Mouse (Mus musculus) yolk sac, embryonic 10.5 days (tissue): ENCODE measurements around the gene Tbc1d7.
A peak's percentile ranks its signal among the peaks of the same experiment; 100 is the strongest.

ENCODE experiments used
- DNase-seq: peaks from one replicate; pipeline ENCODE4 v3.0.0-alpha.2; 2017; ENCODE audit warnings: low spot score

The Tbc1d7 gene

GRCm38 (mm10) chr13:43171020-43171710 lies at the start of gene Tbc1d7:
Gene Tbc1d7, minus strand, starts transcription at chr13:43171501.
- DNase-seq: peak; percentile 94

DNA sequence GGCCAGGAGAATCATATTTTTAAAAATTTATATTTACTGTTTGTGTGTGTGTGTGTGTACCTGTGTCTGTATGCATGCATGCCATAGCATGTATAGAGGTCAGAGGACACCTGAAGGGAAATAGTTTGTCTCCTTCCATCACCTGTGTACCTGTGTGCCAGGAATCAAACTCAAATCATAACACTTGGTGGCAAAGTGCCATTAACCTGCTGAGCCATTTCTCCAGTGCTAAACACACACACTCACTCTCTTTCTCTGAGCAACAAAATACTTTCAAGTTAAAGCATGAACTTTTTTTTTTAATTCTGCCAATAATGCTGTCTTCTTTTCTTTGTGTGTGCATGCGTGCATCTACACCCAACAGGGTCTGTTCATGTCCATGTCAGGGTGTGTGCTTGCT lies 49.3 kb upstream of the Tbc1d7 start:
- DNase-seq: no peak

DNA sequence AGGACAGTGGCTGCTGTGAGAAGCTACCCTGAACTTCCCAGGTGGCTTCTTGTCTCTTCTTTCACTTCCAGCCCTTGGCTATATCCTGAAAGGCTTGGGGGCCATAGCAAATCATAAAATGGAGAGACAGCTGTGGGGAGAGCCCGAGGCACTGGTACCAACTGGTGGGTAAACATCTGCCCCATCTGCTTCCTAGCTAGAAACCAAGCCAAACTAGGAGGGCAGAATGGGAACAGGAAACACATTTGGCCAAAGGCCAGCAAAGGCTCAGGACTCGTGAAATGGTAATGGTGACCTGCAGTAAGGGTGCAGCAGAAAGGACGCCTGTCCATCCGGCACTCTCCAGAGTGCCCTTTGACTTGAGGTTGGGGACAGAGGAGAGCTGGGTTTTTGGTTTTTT lies 47.5 kb upstream of the Tbc1d7 start:
- DNase-seq: no peak

DNA sequence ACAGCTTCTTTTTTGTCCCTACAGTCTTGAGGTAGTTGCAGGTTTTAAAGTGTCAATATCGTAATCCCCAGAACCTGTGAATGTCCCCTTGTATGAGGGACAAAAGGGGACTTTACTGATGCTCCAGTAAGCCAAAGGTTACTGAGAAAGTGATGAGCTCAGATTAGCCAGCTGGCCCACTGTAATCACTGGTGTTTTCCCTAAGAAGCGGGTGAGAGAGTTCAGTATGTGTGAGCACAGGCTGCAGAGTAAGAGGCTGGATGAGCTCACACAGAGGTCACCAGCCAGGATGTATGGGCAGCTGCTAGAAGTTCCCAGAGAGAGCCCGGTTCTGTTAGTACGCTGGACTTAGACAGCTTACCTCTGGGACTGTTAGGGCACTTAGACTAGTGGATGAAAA lies 47.0 kb upstream of the Tbc1d7 start:
- DNase-seq: no peak

- no peak for DNase-seq
Measured at GRCm38 (mm10) chr13:43217686-43218085, 46.4 kb upstream of the Tbc1d7 start.

DNA sequence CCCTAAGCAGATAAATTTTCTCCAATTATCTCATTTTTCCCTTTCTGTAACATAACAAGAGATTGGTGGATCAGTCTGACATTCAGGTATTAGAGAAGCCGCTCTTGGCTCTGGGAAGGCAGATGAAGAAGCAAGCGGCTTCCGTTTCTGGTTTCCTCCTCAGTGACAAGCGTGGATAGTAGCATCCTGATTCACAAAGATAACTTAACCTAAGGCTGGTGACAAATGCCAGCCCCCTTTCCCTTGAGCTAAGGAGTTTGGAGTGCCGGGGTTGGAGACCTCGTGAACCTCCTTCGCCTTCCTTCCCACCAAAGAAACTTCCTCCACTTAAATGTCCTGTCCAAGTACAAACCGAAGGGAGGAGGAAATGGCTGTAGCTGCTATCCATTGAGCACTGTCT lies 45.8 kb upstream of the Tbc1d7 start:
- no peak for DNase-seq

GRCm38 (mm10) chr13:43215994-43216706 lies 44.8 kb upstream of the Tbc1d7 start:
- no peak for DNase-seq

DNA sequence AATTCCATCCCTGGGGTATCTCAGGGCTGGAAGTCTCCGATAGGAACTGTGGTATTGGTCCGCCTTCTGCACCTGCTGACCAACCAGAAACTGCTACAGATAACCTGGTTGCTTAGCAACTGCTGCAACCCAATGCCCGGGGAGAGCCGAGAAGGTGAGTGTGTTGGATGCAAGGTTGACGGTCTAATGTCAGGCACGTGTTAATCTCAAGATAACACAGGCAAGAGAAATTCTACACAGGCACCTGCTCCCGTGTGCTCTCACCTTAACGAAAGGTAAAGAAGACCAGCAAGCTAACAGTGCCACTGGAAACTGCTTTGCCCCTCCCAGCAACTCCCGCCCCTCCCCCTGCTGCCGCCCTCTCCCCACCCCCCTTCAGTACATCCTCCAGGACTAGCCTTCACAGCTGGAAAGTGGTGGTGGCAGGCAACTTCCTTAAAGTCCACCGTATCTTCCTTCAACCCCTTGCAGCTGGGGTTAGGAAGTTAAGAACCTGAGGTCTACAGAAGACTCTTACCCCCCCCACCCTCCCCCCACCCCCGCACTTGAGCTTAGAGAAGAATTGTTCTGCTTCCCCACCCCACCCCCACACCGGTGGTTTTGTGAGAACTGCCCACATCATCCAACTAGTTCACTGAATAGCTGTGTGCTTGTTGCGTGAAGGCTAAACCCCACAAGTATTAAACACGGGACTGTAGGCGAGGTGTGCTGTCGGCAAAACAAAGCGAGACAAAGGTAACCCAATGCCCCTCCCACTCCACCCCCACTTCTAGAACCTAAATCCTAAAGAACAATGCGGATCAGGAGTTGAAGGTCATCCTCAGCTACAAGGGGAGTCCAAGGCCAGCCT lies 44.1 kb upstream of the Tbc1d7 start:
- peak; percentile 52 for DNase-seq

DNA sequence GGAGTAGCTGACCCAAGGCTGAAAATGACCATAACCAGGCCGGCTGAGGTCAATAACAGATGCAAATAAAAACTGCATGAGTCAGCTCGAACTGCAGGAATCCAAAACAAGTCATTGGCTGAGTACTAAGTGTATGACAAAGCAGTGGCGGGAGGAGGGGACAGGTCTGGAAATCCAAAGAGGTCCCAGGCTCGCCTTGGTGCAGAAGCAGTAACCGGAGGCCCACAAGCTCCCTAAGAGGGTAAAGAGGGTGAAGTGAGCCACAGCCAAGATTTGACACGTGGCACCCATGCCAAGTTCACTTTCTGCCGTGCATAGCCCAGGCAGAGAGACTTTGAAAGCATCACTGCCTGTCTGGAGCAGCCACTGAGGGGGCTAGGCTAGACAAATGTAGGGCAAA lies 41.0 kb upstream of the Tbc1d7 start:
- DNase-seq: no peak

- no peak for DNase-seq
Measured at GRCm38 (mm10) chr13:43210956-43211355, 39.7 kb upstream of the Tbc1d7 start.

GRCm38 (mm10) chr13:43209560-43209959 lies 38.3 kb upstream of the Tbc1d7 start:
- no peak for DNase-seq

GRCm38 (mm10) chr13:43208914-43209439 lies 37.7 kb upstream of the Tbc1d7 start:
- no peak for DNase-seq

GRCm38 (mm10) chr13:43206118-43206683 lies 34.9 kb upstream of the Tbc1d7 start:
- DNase-seq: no peak

DNA sequence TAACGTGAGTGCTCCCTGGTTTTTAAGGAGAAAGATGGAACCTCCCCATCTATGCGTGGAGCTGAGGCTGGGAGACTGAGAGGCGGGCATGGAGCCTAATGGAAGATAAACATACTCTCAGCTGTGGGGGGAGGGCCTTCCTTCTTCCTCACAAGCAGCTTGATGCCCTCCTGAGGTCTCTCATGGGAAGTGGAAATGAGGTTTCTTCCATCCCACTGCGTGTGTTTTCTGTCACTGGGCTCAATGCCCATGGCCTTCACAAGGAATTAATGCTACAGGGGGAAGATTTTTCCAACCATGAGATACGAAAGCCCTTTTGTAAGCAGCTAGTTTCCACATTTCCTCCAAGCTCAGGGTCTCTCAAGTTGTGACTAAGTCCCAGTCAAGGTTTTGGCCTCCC lies 32.3 kb upstream of the Tbc1d7 start:
- DNase-seq: no peak

DNA sequence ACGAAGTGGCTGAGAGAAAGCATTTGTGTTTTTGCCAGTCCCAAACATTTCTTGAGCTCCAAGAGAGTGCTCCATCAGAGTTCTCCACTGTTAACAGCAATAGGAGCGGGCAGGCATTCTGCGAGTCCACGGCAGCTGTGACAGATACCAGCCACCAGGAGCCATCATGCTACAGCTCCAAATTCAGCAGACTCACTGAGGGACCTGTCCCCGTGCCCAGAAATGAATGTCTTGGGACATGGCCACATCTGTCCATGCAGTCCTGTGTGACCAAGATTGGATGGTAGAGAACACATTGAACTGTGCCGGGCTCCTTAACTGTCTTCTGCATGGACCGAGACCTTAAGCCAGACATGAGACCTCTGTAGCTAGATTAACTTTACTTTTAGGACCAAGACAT lies 31.9 kb upstream of the Tbc1d7 start:
- no peak for DNase-seq

DNA sequence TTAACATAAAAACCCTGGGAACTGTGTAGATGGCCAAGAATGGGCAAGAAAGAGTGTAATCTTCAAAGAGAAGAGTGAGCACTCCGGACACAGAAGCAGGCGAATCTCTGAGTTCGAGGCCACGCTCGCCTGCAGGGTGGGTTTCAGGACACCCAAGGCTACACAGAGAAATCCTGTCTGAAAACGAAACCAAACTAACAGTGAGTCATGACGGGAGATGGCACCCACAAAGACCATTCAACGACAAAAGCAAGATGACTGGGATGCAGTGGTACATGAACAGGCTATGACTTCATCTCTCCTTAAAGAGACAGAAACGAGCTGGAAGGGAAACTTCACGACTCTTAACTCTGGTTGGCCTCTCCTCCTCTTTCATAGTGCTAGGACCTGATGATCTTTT lies 31.1 kb upstream of the Tbc1d7 start:
- no peak for DNase-seq

GRCm38 (mm10) chr13:43201033-43201432 lies 29.7 kb upstream of the Tbc1d7 start:
- DNase-seq: no peak

GRCm38 (mm10) chr13:43200473-43200872 lies 29.2 kb upstream of the Tbc1d7 start:
- no peak for DNase-seq

DNA sequence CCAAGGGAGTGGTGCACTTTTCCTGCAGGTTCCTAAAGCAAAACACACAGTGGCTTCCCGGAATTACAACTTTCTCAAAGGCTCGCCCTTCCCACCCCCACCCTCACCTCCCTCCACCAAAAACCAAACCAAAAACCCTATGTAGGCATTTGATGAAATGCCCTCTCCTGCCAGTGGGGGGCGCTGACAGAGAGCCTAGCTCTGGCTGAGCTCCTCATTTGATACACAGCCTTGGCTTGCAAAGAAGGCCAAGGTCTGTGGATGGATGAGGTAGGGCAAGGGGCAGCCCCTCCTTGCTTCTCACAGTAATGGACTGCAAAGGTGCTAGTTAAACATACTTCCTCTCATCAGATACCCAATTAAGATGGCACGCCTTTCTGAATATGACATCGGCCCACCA lies 28.4 kb upstream of the Tbc1d7 start:
- DNase-seq: no peak

DNA sequence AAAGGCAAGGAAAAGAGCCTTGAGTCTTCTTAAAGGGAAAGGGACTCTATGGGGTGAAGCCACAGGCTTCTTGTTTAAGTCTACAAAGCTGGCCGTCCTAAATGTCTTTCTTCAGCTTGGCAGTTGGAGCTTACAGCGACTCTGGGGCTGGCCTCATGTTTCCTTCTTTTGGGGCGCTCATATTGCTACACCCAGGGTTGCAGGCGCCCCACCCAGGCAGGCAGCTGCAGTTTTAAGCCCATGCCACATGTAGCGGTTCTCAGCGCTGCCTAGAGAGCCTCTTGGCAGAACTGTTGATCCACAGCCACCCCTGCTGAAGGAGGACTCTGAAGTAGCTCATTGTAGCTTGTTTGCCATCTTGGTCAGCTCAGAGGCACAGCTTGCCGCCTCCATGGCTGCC lies 28.0 kb upstream of the Tbc1d7 start:
- no peak for DNase-seq

DNA sequence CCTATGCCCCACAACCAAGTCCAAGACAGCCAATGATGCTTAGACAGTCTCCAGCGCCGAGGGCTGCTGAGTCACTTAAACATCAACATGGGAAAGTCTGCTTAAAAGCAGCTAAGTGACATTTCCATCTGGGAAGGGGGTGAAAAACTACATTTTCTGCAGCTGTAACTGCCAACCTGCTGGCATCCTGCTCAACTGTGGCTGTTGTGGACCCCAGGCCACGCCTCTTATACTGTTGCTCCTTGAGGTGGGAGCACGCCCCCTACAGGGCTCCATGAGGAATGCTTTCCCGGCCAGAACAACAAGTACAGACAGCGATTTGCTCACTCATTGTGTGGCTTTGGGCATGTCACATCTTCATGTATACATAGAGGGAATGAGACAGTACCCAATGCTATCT lies 25.9 kb upstream of the Tbc1d7 start:
- DNase-seq: no peak

GRCm38 (mm10) chr13:43196000-43196399 lies 24.7 kb upstream of the Tbc1d7 start:
- no peak for DNase-seq
